Mouse (Mus musculus): Measurements from ENCODE around the gene Zfp444.
"Not testable (repeated sequence)": the region's sequence is repeated elsewhere in the genome, so short reads cannot be mapped to it uniquely, and the experiment has no call there.

Gene Zfp444

DNA sequence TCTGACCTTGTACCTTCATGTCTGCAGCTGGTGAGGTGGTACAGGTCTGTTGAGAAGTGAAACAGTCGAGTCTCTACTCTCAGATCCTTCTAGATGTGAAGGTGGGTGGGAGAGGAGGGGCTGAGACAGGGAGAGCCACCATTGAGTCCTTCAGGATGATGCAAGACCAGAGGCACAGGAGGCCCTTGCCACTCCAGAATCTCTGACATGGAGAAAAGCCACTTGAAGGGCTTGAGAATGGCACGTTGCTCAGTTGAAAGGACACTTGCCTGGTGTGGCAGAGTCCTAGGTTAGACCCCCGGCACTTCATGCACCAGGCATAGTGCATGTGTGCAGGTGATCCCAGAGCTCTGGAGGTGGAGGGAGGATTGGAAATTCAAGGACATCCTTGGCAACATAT lies 10.5 kb upstream of the Zfp444 start:
- DNase-seq (ENCODE audit: low spot score in 2 of 2) = no peak

DNA sequence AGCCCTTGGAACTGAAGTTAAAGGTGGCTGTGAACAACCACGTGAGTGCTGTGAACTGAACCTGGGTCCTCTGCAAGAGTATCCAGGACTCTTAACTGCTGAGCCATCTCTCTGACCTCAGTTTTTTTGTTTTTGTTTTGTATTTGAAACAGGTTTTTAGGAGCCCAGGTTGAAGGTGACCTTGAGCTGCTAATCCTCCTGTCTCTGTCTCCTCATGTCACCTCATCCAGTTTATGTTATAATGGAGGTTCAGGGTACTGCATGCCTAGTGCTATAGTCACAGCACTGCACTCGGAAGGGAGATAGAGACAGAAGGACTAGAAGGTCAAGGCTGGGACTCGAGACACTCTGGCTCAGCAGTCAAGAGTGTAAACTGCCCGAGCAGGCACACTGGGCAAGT lies 9.9 kb upstream of the Zfp444 start:
- DNase-seq (ENCODE audit: low spot score in 2 of 2) = no peak

DNA sequence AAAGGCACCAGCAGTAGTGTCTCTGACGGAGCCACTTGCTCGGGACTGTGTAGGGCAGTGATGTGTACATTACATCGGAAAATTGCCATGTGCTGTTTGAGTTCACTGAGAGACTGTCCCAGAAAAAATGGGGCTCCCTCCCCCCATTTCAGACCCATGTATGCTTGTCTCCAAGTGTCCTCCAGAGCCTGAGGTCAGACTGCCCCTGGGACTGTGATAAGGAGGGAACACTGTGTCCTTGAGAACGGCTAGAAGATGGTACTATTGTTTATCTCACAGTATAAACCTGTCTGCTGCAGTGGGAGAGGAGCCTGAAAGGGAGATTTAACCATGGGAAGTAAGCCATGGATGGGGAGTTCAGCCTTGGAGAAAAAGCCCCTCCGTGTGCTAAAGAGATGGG lies 7.4 kb upstream of the Zfp444 start:
- no peak for DNase-seq (ENCODE audit: low spot score in 2 of 2)

DNA sequence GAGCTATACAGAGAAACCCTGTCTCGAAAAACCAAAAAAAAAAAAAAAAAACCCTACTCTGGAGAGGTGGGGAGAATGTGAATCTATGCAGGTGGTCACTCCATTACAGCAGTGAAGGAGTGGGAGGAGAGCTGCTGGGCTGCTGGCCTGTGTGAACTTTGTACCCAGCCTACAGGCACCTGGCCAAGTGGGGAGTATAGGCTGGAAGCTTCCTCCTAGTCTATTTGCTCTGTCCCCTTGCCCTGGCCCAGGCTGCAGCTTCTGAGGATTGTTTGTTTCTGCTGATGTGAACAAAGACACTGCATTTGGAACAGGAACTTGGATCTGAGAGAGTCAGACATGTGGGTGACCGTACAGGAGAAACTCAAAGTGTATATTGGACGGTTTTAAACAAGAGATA lies 2.6 kb upstream of the Zfp444 start:
- DNase-seq (ENCODE audit: low spot score in 2 of 2) = no peak

DNA sequence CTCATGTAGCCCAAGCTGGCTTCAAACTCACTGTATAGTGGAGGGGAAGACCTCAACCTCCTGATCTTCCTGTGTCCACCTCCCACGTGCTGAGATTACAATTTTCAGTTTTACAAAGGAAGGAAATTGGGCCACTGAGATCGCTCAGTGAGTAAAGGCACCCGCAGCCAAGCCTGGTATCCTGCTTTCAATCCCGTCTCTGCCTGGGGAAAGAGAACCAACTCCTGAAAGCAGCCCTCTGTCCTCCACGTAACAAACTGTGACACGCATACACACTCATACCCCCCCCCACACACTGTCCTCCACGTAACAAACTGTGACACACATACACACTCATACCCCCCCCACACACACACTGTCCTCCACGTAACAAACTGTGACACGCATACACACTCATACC lies 1.6 kb upstream of the Zfp444 start:
- no peak for DNase-seq (ENCODE audit: low spot score in 2 of 2)

DNA sequence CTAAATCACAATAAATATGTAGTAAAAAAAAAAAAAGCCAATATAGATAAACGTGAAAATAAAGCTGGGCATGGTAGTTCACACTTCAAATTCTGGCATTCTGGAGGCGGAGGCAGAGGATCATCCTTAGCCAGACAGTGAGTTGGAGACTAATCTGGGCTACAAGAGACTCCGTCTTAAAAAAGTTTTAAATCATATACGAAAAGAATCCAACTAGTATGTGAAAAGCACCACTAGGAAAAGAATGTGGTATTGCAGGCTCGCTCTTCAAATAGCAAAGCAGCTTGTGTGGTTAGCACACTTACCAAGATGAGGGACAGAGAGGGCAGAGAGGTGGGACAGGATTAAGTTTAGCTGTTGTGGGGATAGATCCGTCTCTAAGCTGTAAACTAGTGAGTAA lies 1.2 kb upstream of the Zfp444 start:
- no peak for DNase-seq (ENCODE audit: low spot score in 2 of 2)

DNA sequence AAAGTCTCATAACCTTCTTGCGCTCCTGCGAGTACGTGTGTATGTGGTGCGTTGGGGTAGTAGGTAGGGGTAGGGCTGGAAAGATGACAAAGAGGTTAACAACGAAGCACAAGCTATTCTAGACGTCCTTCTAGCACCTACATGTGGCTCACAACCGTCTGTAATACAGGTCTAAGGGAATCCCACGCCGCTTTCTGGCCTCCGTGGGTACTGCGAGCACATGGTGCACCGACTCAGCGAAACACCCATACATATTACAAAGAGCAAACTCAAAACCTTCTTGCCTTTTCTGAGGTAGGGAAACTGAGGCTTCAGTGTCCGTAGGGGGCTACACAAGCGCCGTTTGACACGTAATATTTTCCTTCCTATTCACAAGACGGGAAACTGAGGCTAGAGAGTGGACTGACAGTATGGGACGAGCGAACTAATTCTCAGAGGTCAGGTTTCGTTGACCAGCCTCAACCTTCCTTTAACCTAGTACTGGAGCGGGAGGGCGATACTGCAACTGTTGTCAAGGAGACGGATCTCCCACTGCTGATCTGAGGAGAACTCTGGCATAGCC lies 501 bp upstream of the Zfp444 start:
- peak in 1 of 2 experiments; percentile 69 for DNase-seq (ENCODE audit: low spot score in 2 of 2)

DNA sequence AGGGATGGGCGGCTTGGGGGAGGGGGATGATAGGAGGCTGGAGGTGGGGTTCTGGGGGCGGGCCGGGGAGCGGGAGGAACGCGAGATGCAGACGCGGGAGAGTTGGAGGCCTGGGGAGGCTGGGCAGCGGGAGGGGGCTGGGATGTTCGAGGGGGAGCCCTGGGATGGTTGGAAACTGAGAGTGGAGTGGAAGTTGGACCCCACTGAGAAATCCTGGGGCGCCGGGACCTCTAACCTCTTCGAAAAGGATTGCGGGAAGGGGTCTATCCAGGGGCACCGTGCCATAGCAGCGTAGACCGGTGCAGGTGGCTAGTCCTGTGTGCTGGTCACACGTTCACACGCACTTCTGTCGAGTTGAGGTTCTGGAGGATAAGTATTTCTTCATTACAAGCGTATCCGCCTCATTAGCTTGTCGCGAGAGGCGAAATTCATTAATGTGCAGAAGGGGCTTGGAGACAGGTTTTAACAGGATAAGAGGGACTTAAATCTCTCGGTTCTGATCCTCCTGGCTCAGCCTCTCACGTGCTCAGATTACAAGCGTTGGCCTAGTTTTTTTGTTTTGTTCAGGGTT lies 733 bp downstream of the Zfp444 start:
- DNase-seq (ENCODE audit: low spot score in 2 of 2) = no peak

DNA sequence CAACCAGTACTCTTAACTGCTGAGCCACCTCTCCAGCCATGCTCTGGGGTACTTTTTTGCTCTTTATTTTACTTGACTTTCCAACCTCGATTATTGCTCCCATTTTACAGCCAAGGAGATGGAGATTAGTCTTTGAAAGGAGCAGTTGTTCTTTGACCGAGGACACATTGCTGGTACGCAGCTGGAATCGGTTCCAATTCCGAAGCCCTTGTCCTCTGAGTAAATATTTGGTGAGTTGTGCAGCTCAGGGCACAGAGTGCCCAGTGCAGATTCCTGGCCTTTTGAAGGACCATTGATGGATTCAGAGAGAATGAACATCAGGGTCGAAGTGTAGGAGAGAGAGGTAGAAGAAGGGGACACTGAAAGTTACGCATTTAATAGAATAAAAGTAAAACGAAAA lies 1.8 kb downstream of the Zfp444 start:
- no peak for DNase-seq (ENCODE audit: low spot score in 2 of 2)

DNA sequence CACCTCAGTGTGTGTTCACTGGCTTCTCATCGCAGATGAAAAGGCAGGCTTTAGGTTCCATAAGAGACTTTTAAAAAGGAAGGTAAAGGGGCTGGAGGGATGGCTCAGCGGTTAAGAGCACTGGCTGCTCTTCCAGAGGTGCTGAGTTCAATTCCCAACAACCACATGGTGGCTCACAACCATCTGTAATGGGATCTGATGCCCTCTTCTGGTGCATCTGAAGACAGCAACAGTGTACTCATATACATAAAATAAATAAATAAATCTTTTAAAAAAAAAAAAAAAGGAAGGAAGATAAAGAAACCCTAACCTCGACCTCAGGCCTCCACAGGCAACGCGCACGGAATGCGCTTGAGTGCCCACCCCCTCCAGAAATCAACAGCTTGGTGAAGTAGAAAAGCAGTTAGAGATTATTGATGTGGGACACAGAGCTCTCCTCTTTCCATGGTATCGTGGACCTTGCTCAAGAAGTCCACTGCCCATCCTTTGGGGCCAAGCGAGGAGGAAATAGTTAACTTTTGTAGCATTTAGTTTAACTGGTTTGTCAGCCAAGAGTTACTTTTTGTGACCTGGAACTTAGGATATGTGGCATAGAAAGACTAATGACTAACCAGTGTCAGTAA lies 2.5 kb downstream of the Zfp444 start:
- not testable (repeated sequence) for DNase-seq (ENCODE audit: low spot score in 2 of 2)

DNA sequence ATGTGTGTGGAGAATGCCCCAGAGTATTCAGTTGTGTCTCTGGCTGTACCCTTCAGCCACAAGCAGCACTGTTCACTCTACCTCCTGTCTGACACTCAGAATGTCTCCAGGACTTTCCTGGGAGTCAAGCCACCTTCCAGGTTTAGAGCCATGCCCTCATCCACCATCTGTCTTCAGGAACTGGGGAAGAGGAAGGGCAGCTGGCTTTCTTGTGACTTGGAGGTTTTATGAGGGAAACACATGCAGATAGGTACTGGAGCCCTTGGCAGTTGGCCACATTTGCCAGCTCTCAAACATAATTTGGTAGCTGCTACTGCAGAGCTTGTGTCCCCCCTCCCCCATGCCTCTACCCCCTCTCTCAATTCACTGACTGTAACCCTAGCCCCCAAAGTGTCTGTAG lies 7.0 kb downstream of the Zfp444 start:
- DNase-seq (ENCODE audit: low spot score in 2 of 2) = no peak

DNA sequence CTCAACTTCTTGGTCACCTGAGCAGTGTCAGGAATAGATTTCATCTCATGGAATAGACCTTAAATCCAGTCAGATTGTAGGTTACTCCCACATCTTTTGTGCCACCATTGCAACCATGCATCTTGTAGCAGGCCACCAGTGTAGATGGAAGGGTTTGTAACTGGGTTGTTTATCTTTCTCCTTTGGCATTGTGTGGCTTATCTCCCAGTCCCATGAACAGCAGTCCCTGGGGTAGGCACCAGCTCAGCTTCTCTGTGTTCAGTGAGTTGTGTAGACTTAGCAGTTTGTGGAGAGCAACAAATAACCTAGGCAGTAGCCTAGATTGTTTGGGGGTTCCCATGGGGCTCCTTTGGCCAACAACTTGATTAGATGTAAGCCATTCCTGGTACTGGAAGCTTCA lies 10.9 kb downstream of the Zfp444 start:
- DNase-seq (ENCODE audit: low spot score in 2 of 2) = no peak

DNA sequence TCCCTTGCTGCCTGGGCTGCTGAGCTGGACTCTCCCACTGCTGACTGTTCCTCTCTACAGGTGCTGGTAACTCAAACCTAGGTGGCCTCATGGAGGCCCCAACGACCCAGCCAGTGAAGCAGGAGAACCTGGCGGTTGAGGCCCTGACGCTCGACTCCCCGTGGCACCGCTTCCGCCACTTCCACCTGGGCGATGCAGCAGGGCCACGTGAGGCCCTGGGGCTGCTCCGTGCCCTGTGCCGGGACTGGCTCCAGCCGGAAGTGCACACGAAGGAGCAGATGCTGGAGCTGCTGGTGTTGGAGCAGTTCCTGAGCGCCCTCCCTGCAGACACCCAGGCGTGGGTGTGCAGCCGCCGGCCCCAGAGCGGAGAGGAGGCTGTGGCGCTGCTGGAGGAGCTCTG lies 11.8 kb downstream of the Zfp444 start:
- DNase-seq (ENCODE audit: low spot score in 2 of 2) = no peak

DNA sequence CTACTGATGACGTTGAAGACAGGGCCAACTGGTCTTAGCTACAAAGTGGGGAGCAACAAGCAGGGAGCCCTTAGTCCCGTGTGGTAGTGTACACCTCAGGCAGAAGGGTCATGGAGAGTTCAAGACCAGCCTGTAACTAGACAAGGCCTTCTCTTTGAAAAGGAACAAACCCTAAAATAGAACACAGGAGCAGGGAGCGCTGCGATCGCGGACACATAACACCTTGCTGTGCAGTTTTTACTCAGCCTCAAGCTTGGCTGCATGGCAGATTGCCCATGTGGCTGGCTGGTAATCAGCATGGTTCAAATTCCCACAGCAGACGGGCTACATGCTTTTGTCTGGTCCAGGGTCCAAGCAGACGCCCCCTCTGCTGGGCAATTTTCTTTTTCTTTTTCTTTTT lies 12.5 kb downstream of the Zfp444 start:
- DNase-seq (ENCODE audit: low spot score in 2 of 2) = no peak

DNA sequence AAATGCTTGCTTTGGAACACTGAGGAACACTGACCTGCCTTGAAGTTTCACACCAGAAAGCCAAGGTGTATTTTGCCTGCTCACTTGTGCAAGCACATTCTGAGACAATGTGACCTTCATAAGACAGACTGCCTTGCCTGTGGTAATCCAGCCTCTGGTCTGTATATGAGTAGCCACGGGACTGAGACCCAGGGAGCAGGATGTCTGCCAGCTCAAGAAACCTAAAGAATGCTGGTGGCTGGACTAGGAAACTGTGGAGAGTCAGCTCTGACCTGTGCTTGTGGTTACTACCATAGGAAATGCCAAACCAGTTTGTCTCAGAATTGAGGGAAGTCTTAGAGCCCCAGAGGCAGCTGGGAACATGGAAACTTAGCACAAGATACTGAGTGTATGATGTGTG lies 13.4 kb downstream of the Zfp444 start:
- no peak for DNase-seq (ENCODE audit: low spot score in 2 of 2)

DNA sequence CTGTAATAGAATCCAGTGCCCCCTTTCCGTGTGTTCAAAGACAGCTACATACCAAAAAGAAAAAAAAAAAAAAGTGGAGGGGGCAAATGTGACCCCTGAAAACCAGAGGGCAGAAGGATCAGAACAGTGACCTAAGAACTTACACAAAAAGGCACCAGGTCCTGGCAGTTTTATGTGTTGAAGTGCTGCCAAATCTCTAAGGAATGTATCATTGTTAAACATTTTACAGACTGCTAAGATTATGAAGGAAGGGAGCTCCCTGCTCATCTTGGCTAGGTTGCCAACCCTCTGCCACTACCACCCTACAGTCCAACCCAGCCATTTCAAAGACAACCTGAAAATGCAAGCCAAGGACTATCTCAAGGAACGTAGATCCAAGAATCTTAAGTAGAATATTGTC lies 14.2 kb downstream of the Zfp444 start:
- DNase-seq (ENCODE audit: low spot score in 2 of 2) = no peak

DNA sequence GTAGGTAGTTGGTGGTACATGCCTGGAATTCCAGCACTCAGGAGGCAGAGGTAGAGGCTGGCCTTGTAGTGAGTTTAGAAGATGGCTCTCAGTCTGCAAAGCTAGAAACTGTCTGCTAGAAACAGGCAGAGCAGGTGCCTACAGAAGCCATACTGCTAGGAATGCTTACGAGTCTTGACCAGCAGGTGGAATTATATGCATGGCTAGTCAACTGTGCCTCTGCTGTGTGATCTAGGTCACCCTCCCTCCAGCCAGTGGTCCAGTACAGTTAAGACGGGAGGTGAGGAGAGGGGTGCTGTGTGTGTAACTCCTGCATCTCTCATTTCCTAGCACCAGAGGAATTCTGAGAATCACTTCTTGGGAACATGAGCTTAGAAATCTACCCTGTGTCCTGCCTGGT lies 14.7 kb downstream of the Zfp444 start:
- DNase-seq (ENCODE audit: low spot score in 2 of 2) = no peak

DNA sequence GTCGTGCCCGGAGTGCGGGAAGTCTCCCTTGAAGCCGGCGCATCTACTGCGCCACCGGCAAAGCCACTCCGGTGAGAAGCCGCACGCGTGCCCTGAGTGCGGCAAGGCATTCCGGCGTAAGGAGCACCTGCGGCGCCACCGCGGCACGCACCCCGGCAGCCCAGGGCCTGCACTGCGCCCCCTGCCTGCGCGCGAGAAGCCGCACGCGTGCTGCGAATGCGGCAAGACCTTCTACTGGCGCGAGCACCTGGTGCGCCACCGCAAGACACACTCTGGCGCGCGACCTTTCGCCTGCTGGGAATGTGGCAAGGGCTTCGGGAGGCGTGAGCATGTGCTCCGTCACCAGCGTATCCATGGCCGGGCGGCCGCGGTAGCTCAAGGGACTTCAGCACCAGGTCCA lies 17.5 kb downstream of the Zfp444 start:
- DNase-seq (ENCODE audit: low spot score in 2 of 2) = no peak

DNA sequence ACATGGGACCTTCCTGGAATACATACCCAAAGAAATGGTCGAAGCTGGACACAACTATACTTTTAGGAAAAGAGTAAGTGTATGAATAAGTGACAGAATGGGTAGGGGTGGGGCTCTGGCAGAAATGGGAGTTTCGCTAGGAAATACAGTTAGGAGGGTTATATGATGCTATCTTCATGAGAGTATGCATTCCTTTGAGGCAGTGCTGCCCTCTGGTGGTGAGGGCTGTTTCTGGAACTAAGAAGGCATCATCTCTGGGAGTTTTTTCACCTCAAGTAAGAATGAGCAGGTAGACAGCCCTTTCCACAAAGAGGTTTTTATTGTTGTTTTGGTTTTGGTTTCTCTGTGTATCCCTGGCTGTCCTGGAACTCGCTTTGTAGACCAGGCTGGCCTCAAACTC lies 19.4 kb downstream of the Zfp444 start:
- DNase-seq (ENCODE audit: low spot score in 2 of 2) = peak; percentile 79 to 88

DNA sequence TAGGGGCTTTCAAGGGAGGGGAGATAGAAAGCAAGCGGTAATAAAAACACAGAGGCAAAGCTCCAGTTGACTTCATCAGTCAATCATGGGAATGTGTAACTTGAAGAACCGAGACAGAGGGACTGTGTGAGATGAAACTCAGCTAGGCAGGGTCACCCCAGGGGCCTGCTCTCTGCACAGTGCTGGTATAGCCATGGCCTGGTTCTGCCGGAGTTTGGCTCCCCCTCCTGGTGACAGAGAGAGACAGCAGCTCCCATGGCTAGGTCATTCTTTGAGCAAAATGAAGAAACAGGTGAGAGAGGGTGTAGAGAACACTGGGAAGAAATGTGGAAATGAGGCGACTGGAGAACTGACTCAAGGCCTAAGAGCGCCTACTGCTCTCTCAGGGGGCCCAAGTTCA lies 22.1 kb downstream of the Zfp444 start:
- no peak for DNase-seq (ENCODE audit: low spot score in 2 of 2)

DNA sequence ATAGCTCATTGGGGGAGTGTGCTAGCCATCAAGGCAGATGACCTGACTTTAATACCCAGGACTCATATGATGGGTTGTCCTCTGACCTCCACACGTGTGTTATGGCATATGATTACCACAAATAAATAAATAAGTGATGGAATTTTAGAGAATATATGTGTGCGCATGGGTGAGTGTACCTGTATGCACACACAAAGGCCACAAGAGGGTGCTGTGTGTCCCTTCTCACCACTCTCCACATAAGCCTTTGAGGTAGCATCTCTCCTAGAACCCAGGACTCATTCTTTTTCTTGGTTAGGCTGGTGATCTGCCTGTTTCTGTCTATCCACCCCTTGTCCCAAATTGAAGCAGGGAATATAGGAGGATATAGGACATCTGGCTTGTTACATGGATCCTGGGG lies 23.8 kb downstream of the Zfp444 start:
- DNase-seq (ENCODE audit: low spot score in 2 of 2) = no peak

DNA sequence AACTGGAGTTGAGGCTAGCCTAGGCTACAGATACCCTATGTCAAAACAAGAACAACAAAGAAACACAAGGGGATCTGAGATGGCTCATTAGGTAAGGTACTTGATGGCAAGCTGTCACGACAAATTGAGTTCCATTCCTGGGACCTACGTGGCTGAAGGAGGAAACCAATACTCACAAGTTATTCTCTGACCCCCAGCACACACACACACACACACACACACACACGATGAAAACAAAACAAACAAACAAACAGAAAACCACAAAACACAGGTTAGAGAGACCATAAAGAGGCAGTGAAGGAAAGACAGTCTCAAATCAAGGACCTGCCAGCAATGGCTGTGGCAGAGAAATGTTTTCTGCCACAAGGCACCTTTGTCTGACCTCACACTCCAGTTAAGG lies 24.8 kb downstream of the Zfp444 start, which contains the start of gene Galp:
TSS of gene Galp (plus strand) at position 301 of the 400 bp plus-strand sequence.
- DNase-seq (ENCODE audit: low spot score in 2 of 2) = no peak

DNA sequence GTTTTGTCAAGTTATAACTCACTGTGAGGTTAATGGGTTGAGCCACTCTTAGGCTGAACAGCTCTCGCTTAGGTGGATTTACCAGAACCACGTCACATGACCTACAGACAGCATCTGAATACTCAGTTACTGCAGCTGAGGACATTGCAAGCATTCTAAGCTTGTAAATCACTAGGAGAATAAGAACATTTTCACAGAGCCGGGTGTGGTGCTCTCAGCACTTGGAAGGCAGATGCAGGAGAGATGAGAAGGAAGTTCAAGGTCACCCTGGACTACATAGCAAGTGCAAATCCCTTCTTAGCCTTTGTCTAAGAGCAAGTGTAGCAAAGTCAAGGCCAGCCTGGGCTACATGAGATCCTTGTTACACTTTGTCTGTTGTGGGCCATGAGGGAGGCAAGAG lies 32.2 kb downstream of the Zfp444 start:
- DNase-seq (ENCODE audit: low spot score in 2 of 2) = no peak

DNA sequence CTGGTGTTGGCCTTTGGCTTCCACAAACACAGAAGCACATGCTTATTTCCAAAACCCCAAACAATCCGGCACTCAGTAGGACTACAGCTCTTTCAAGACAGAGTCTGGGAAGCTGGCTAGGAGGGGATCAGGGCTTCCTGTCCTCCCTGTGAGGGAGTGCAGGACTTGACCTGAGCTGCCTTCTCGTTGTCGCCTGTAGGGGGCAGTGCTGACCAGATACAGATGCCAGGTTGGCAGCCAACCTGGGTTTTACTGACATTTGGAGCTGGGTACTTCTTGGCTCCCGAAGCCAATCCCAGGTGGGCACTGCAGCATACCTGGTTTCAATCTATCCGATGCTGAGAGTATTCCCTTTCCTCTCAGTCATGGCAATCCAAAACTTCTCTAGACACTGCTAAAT lies 41.1 kb downstream of the Zfp444 start:
- no peak for DNase-seq (ENCODE audit: low spot score in 2 of 2)
